Mouse (Mus musculus) kidney, adult 9 months (tissue): ENCODE data around the gene Rad18.
"Not testable (repeated sequence)": the region's sequence is repeated elsewhere in the genome, so short reads cannot be mapped to it uniquely, and the experiment has no call there.

ENCODE experiments used
- DNase-seq: peaks from one replicate; pipeline ENCODE4 v3.0.0; 2022

Rad18 gene

DNA sequence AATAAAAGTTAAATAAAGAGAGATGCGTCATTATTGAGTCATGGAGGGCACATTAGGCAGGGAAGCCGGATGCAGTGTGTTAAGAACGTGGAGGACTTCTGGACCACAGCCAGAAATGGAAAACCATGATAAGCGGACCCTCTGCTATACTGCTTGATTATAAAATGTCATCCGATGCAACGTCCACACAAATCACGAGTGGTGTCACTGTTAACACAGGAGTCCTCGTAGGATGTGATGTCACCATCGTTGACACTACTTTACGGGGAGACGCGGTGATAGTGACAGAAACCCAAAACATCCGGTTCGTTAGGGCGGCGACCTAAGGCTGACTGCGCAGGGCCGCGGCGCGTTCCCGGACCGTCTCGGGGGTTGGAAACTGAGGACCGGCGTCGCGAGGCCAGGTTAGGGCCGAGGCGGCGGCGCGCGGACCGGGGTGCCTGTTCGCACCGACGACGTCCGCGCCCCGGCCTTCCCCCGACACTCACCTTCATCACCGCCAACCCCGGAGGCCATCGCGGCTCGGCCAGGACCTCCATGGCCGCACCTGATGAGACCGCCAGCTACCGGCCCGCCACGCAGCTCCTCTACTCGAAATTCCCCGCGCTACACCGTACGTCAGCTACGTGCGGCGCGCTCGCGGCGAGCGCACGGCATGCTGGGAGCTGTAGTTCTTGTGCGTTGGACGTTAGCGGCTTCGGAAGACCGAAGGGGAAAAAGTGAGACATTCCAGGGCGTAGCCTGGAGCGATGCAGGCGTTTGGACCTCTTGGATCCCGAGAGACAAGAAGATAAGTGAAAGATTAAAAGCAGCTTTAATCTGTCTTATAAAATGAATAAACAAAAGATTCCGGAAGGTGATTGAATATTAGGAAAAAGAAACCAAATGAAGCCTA lies at the start of gene Rad18:
Gene Rad18 (minus strand): TSS at position 631 of the 895 bp plus-strand sequence.
- DNase-seq: peak; percentile 78

DNA sequence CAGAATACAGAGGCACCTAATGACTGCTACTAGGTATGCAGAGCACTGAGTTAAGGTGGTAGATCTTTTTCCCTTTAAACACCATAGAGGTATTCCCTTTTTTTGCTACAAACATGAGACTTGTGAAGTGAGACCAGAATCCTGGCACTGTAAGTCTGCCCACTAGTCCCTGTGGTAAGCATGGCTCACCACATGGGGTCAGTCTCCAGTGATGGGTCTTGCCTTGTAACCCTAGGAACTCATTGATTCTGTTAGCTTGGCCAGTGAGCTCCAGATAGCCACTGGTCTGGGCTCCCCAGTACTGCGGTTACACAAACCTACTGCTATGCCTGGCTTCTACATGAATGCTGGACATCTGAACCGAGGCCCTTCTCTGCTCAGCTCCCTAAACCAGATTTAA lies 45.8 kb upstream of the Rad18 start:
- DNase-seq: peak; percentile 6

GRCm38 (mm10) chr6:112741766-112742165 lies 45.3 kb upstream of the Rad18 start:
- no peak for DNase-seq

DNA sequence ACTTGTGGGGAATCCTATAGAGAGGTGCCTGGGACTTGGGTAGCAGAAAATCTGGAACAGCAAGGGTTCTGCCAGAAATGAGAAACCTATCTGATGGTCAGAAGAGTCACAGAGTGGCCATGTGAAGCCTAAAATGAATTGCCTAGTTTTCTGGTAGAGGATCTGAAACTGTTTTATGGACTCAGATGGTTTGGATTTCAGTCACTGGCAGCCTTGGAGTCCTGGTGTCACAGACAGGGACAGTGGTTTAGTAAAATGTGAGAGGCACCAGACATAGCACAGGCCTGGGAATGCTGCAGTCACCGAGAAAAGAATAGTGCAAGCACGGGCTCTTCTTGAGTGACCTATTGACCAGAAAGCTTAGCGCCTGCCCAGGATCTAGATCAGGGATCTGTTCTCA lies 43.1 kb upstream of the Rad18 start:
- DNase-seq: no peak

- DNase-seq: no peak
These were observed 42.4 kb upstream of the Rad18 start for GRCm38 (mm10) chr6:112738924-112739323.

DNA sequence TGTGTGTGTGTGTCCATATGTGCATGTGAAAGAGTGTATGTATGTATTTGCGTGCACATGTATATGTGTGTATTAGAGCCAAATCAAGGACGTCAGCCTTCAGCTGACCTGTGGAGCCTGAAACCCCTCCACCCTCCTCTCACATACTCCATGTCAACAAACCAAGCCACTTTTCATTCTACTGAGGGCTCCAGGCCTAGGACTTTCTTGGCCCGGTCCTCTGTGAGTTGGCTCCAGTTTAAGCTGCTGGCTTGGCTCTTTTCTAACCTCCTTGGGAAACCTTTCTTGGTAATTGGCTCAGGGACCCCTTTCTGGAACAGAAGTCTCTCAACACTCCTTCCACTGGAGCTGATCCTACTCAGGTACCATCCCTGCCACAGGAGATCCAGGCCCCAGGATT lies 40.0 kb upstream of the Rad18 start:
- no peak for DNase-seq

DNA sequence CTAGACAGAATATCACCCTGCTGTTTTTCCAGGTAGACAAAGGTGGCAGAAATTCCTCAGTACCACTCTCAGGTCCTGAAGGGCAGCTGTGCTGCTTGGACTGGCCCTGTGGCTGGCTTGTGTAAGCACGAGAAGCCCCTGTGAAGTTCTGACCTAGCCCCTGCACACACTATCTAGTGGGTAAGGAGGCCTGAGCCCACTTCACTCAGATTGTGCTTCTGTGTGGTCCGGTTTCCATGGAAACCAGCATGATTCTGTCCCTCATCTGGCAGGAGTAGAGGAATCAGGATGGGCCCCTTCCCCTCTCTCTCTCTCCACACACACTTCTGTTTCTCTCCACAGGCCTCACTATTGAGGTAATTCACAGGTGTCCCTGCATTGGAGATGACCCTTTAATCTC lies 38.6 kb upstream of the Rad18 start:
- no peak for DNase-seq

DNA sequence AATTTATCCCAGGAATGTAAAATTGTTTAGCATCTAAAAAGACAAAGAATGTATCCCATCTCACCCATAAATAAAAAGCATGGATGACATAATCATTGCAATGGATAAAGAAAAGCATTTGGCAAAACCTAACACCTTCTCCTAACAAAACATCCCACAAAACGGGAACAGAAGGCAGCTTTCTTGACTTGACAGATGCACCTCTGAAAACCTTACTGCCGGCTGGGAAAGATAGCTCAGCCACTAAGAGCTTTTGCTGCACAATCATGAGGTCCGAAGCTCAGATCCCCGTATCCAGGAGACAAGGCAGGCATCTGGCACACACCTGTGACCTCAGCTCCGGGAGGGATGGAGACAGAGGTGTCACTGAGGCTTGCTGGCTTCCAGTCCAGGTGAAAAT lies 37.5 kb upstream of the Rad18 start:
- DNase-seq: no peak

GRCm38 (mm10) chr6:112732434-112732833 lies 35.9 kb upstream of the Rad18 start:
- DNase-seq: no peak

- no peak for DNase-seq
These were observed 34.9 kb upstream of the Rad18 start for GRCm38 (mm10) chr6:112731386-112731785.

- DNase-seq: peak; percentile 64
These were observed 32.4 kb upstream of the Rad18 start for GRCm38 (mm10) chr6:112728760-112729422.

- DNase-seq: no peak
These were observed 29.0 kb upstream of the Rad18 start for GRCm38 (mm10) chr6:112725468-112725867.

GRCm38 (mm10) chr6:112720409-112721080 lies 24.1 kb upstream of the Rad18 start:
- DNase-seq: no peak

GRCm38 (mm10) chr6:112719983-112720382 lies 23.5 kb upstream of the Rad18 start:
- DNase-seq: no peak

DNA sequence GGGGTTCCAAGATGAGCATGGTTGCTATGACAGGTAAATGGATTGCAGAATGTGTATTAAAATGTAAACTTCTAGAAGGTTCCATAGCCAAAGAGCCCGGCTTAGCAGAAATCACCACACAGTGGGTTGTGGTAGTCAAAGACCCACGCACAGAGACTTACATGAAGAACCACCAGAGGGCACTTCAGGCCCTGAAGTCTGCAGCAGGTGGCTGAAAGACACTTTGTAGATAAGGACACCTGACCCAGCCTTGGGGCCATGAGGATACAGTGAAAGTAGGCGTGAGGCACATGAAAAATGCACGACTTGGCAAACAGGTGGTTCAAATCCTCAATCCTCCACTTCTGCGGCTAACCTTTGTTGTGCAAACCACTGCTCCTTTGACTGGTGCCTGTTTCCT lies 20.7 kb upstream of the Rad18 start:
- peak; percentile 34 for DNase-seq

DNA sequence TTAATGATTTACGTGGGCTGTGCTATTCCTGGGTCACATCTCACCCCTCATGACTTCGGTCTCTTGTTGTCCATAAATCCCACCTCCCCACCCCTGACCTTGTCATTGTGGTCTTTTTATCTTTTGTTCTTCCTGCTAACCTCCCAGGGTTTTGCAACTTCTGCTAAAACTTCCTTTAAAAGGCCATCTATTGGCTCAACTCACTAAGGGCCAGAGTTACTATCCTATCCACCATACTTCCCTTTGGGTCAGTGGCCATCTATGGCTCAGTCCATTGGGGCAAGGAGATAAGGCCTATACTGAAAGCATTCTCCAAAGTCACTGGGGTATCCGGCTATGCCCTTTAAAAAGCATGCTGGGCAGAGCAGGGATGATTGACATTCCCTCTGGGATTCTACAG lies 17.5 kb upstream of the Rad18 start:
- no peak for DNase-seq

DNA sequence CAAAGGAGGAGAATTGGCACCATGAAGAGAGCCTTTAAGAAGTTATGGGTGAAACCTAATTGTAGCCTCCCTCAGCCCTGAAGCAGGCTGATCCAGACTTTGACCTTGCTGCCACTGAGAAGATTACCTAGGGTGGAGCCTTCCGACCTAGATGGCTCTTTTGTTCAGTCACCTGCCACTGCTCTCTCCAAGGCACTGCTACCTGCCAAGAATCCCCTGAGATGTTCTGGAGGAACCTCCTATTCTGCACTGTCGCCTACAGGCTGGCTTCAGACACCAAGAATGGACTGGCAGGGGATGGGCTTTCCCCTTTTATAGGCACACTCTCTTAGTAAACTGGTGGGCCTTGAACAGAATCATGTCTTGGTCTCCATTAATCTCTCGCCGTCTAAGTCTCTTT lies 5.8 kb upstream of the Rad18 start:
- not testable (repeated sequence) for DNase-seq

DNA sequence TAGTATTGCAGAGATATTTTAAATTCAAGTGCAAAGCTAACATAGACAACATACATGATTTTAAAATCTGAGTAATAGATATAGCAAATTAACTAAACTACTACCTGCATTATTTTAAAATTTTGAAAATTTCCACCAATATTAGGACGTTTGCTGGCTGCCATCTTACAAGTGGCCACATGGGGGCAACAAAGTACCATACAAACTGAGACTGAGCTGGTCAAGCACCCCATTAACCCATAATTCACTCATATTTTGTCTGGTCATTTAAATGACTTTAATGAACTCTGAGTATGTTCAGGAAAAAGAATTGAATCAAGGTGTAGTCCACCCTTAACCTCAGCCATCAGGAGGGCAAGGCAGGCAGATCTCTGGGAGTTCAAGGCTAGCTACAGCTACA lies 3.9 kb upstream of the Rad18 start:
- DNase-seq: peak; percentile 56

GRCm38 (mm10) chr6:112699115-112699514 lies 2.6 kb upstream of the Rad18 start:
- DNase-seq: no peak

GRCm38 (mm10) chr6:112694492-112694891 lies 2.0 kb downstream of the Rad18 start:
- DNase-seq: no peak

DNA sequence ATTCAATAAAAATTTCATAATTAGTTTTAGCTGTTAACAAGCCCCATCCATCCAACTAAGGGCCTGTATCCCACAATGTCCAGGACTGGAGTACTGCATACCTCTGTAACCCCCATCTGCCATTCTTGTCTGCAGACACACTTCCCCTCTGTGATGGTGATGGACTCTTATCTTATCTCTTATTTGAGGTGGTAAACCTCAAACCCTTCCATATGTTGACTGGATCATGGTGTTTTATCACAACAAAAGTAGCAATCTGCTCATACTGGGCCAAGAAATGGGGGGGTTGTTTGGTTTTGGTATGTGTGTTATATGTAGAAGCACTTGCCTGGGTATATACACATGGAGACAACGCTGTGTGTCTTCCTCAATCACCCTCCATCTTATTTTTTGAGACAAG lies 5.0 kb downstream of the Rad18 start:
- no peak for DNase-seq

DNA sequence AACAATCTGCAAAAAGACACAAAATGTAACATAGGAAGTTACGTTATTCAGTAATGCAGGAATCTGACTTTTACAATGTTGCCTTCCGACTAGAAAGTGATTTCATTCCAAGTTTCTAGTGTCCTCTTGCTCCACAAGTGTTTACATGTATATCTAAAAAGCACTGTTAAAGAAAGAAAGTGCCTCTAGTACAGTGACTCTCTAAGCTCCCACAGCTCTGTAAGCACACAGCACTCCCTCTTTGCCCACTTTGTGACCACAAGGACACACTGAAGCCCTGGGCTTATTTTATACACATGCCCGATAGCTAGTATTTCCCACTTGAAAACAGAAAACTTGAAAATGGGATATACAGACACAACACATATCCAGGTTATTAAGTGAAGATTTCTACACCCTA lies 8.5 kb downstream of the Rad18 start:
- no peak for DNase-seq

GRCm38 (mm10) chr6:112686485-112686884 lies 10.0 kb downstream of the Rad18 start:
- DNase-seq: no peak

GRCm38 (mm10) chr6:112684065-112684464 lies 12.4 kb downstream of the Rad18 start:
- no peak for DNase-seq
